Mouse (Mus musculus) cortical plate, adult 2 months (tissue): ENCODE results near the gene Rtel1. TPM values are rescaled to one million over a fixed set of nuclear protein-coding genes. Genes with fewer than 3 reads are reported as not detected.

Experiments used
- H3K27ac ChIP-seq: fragments of 200-500 bp; 2 replicates; pipeline ENCODE4 v1.5.1; 2012; ENCODE audit warnings: low read length, control low read depth, inconsistent platforms; ENCODE audit not compliant: insufficient read depth
- H3K4me1 ChIP-seq: fragments of 200-500 bp; 2 replicates; pipeline ENCODE4 v1.6.1; 2011; ENCODE audit warnings: low read length; ENCODE audit not compliant: control insufficient read depth, insufficient read depth
- H3K4me3 ChIP-seq: fragments of 200-500 bp; 2 replicates; pipeline ENCODE4 v1.5.1; 2011; ENCODE audit warnings: mild to moderate bottlenecking, low read length, control low read depth; ENCODE audit not compliant: insufficient read depth
- CTCF ChIP-seq: fragments of 200-500 bp; IDR thresholded peaks from 2 replicates; pipeline ENCODE4 v1.5.1; 2011; ENCODE audit warnings: mild to moderate bottlenecking, control low read depth, low read length; ENCODE audit not compliant: insufficient read depth; ENCODE audit errors: extremely low read depth
- POLR2A ChIP-seq: fragments of 200-500 bp; IDR thresholded peaks from 2 replicates; pipeline ENCODE4 v1.6.1; 2011; ENCODE audit warnings: mild to moderate bottlenecking, low read length, control low read depth; ENCODE audit not compliant: insufficient read depth; ENCODE audit errors: extremely low read depth
- polyA plus RNA-seq: library from polyadenylated mRNA; depleted of rRNA; stranded (reverse); fragments of >200 nt; gene quantifications from 2 replicates; pipeline ENCODE4 v1.2.3, GENCODE M21; 2012; rRNA removed

Gene Rtel1
- polyA plus RNA-seq, 1 experiment: 55.5 TPM

GRCm38 (mm10) chr2:181403722-181404121 lies 84.2 kb downstream of the Rtel1 start:
- Histone ChIP-seq H3K4me3 (no peak overlapping the region), H3K4me1 (no peaks in the 10 kb centered on the region), H3K27ac (no peak overlapping the region)
- TF ChIP-seq POLR2A: no peak
- no peak for TF ChIP-seq CTCF

Other genes starting within 250 kb of the Rtel1 start
- gene Kcnq2, start 184.4 kb upstream of the Rtel1 start, polyA plus RNA-seq: 171 and 180 TPM in 2 replicates
- gene Eef1a2, start 162.7 kb upstream of the Rtel1 start, polyA plus RNA-seq: 1,125 and 1,195 TPM in 2 replicates
- gene Ppdpf, start 132.5 kb upstream of the Rtel1 start, polyA plus RNA-seq: 115 and 128 TPM in 2 replicates
- 0.04 and 0.10 TPM in 2 replicates for gene Ptk6, start 117.0 kb upstream of the Rtel1 start, polyA plus RNA-seq
- 0.50 and 0.53 TPM in 2 replicates for gene Srms, start 106.6 kb upstream of the Rtel1 start, polyA plus RNA-seq
- gene Fndc11, start 99.7 kb upstream of the Rtel1 start, polyA plus RNA-seq: 0.13 TPM in 1 of 2 replicates, not detected in the other
- gene Helz2, start 77.7 kb upstream of the Rtel1 start, polyA plus RNA-seq: 3.4 TPM in 2 replicates
- 22.8 and 23.4 TPM in 2 replicates for gene Gmeb2, start 31.7 kb upstream of the Rtel1 start, polyA plus RNA-seq
- gene Stmn3, start 5.2 kb upstream of the Rtel1 start, polyA plus RNA-seq: 777 and 783 TPM in 2 replicates
- 89.3 and 99.8 TPM in 2 replicates for gene Zgpat, start 45.2 kb downstream of the Rtel1 start, polyA plus RNA-seq
- gene Arfrp1, start 45.7 kb downstream of the Rtel1 start, polyA plus RNA-seq: 70.9 and 72.7 TPM in 2 replicates
- gene Lime1, start 60.3 kb downstream of the Rtel1 start, polyA plus RNA-seq: 66.5 and 71.4 TPM in 2 replicates
- 7.5 TPM in 2 replicates for gene Zbtb46, start 139.7 kb downstream of the Rtel1 start, polyA plus RNA-seq
- not detected in 2 replicates for gene Abhd16b, start 173.5 kb downstream of the Rtel1 start, polyA plus RNA-seq
- gene Tpd52l2, start 177.4 kb downstream of the Rtel1 start, polyA plus RNA-seq: 112 and 120 TPM in 2 replicates
- gene Dnajc5, start 200.7 kb downstream of the Rtel1 start, polyA plus RNA-seq: 167 and 177 TPM in 2 replicates